Mouse (Mus musculus) splenic B cell, adult 2 months (primary cell): ENCODE measurements around the gene Jam2.

Source experiments
- DNase-seq: peaks from one replicate; pipeline ENCODE4 v3.0.0-alpha.2; 2011; ENCODE audit warnings: low read depth, low spot score
- H3K27me3 ChIP-seq: 2 replicates; pipeline ENCODE4 v1.6.1; 2012; ENCODE audit warnings: mild to moderate bottlenecking, low read length, moderate library complexity, mixed read lengths; ENCODE audit not compliant: control insufficient read depth, poor library complexity, insufficient read depth, severe bottlenecking
- H3K36me3 ChIP-seq: 2 replicates; pipeline ENCODE4 v1.6.1; 2012; ENCODE audit warnings: mild to moderate bottlenecking, low read length, moderate library complexity, mixed read lengths; ENCODE audit not compliant: control insufficient read depth, poor library complexity, insufficient read depth, severe bottlenecking

Gene Jam2

GRCm38 (mm10) chr16:84802217-84802616 is 28.3 kb downstream of the Jam2 start:
- Histone ChIP-seq H3K27me3 (no peaks in the 10 kb centered on the region), H3K36me3 (no peaks in the 10 kb centered on the region)
- peak; percentile 16 for DNase-seq

DNA sequence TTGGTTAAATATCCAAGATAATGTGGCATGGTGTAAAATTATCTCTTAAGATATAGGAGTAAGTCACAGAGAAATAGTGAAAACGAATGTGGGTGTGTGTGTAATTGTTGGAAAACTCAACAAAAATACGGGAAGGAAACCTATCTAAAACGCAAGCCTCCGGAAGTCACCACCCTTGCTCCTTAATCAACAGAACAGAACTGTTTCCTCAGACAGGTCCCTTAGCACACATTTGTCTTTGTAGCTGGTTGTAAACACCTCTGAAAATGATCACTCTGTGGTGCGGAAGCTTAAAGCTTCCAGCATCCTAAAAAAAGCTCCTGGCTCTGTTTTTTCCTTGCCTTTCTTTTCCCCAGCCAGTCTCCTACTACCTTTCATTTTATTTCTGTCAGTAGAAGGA is 30.9 kb downstream of the Jam2 start:
- no peak for DNase-seq
- Histone ChIP-seq H3K36me3 (no peaks in the 10 kb centered on the region), H3K27me3 (no peaks in the 10 kb centered on the region)

- no peak for DNase-seq
- H3K27me3 ChIP-seq: no peaks in the 10 kb centered on the region
Observed at GRCm38 (mm10) chr16:84806175-84806574, 32.3 kb downstream of the Jam2 start.

DNA sequence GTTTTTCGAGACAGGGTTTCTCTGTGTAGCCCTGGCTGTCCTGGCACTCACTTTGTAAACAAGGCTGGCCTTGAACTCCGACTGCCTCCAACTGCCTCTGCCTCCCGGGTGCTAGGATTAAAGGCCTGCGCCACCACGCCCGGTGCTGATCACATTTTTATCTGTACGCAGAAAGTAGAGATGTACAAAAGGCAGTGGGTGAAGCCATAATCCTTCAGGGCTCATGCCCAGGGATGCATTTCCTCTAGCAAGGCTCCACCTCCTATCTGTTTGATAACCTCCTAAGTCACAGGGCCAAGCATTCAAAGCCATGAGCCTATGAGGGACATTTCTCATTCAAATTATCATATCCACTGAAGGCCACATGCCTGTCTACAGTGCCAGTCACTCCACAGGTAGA is 34.0 kb downstream of the Jam2 start:
- H3K27me3 ChIP-seq: no peaks in the 10 kb centered on the region
- no peak for DNase-seq
- H3K36me3 ChIP-seq: no peaks in the 10 kb centered on the region

More at GRCm38 (mm10) chr16:84806175-84806574, 32.3 kb downstream of the Jam2 start:
- H3K36me3 ChIP-seq: no peaks in the 10 kb centered on the region

- DNase-seq: no peak
- Histone ChIP-seq H3K27me3 (no peaks in the 10 kb centered on the region), H3K36me3 (no peaks in the 10 kb centered on the region)
Observed at GRCm38 (mm10) chr16:84810254-84810653, 36.3 kb downstream of the Jam2 start.

- no peak for DNase-seq
Observed at GRCm38 (mm10) chr16:84813852-84814251, 39.9 kb downstream of the Jam2 start.

DNA sequence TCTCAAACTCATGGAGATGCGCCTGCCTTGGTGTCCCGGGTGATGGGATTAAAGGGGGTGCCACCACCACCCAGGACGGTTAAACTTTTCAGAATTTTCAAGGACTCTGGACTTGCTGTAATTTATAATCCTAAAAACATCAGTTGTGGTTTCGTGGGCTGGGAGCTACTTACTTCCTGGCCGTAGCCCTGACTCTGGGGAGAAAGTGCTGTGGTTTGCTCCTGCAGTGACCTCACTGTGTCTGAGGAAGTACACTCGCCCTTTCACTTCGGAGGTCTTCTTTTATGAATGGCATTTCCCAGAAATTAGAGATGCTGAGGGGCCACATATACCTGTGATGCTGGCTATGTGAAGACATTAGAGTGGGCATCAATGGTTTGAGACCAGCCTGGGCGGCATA is 40.6 kb downstream of the Jam2 start:
- H3K27me3 ChIP-seq: no peaks in the 10 kb centered on the region
- H3K36me3 ChIP-seq: no peaks in the 10 kb centered on the region
- DNase-seq: no peak

More at GRCm38 (mm10) chr16:84813852-84814251, 39.9 kb downstream of the Jam2 start:
- Histone ChIP-seq H3K27me3 (no peaks in the 10 kb centered on the region), H3K36me3 (no peaks in the 10 kb centered on the region)

GRCm38 (mm10) chr16:84817423-84817822 is 43.5 kb downstream of the Jam2 start:
- DNase-seq: peak; percentile 61

GRCm38 (mm10) chr16:84825009-84825408 is 51.1 kb downstream of the Jam2 start:
- Histone ChIP-seq H3K36me3 (peaks cover 17% of the 10 kb centered on the region), H3K27me3 (no peaks in the 10 kb centered on the region)
- no peak for DNase-seq

More at GRCm38 (mm10) chr16:84817423-84817822, 43.5 kb downstream of the Jam2 start:
- H3K36me3 ChIP-seq: no peaks in the 10 kb centered on the region
- no peaks in the 10 kb centered on the region for H3K27me3 ChIP-seq

DNA sequence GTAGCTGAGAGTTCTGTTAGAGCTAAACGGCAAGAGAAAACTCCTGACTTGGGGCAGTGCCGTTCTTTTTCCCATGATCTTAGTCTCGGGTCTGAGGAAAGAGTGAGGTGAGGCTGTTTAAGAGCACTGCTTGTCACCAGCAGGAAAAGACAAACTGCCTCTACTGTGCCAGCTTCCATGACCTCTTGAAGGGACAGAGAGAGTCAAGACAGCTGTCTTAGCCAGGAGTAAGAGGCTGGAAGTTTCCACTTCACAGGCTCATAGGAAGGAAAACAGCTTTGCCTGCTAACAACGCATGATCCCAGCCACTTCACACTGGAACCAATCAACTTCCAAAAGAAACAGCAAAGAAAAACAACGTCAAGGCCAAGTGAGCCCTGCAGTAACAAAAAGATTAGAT is 57.8 kb downstream of the Jam2 start:
- DNase-seq: no peak
- Histone ChIP-seq H3K27me3 (no peaks in the 10 kb centered on the region), H3K36me3 (peaks cover 15% of the 10 kb centered on the region)

- peaks cover 10% of the 10 kb centered on the region for H3K36me3 ChIP-seq
- no peaks in the 10 kb centered on the region for H3K27me3 ChIP-seq
- no peak for DNase-seq
Observed at GRCm38 (mm10) chr16:84832736-84833135, 58.8 kb downstream of the Jam2 start.

- H3K36me3 ChIP-seq: peaks cover 11% of the 10 kb centered on the region
- no peaks in the 10 kb centered on the region for H3K27me3 ChIP-seq
- DNase-seq: no peak
Observed at GRCm38 (mm10) chr16:84834344-84834743, 60.4 kb downstream of the Jam2 start.

- peak; percentile 98 for DNase-seq
- no peaks in the 10 kb centered on the region for H3K27me3 ChIP-seq
- H3K36me3 ChIP-seq: peaks cover 7% of the 10 kb centered on the region
Observed at GRCm38 (mm10) chr16:84834745-84835440, 61.0 kb downstream of the Jam2 start, which contains the start of gene Gabpa. Gene Gabpa, plus strand, starts transcription at chr16:84834925.

GRCm38 (mm10) chr16:84835441-84835822 is 61.5 kb downstream of the Jam2 start, which contains the start of gene Atp5j:
Gene Atp5j, minus strand, starts transcription at chr16:84835625.
- Histone ChIP-seq H3K27me3 (no peaks in the 10 kb centered on the region), H3K36me3 (peaks cover 2% of the 10 kb centered on the region)
- DNase-seq: no peak

GRCm38 (mm10) chr16:84835823-84836743 is 62.2 kb downstream of the Jam2 start:
- H3K27me3 ChIP-seq: no peaks in the 10 kb centered on the region
- H3K36me3 ChIP-seq: peaks cover 2% of the 10 kb centered on the region
- peak; percentile 60 for DNase-seq
